Mouse (Mus musculus): ENCODE data around the gene Cul5.

Gene Cul5

DNA sequence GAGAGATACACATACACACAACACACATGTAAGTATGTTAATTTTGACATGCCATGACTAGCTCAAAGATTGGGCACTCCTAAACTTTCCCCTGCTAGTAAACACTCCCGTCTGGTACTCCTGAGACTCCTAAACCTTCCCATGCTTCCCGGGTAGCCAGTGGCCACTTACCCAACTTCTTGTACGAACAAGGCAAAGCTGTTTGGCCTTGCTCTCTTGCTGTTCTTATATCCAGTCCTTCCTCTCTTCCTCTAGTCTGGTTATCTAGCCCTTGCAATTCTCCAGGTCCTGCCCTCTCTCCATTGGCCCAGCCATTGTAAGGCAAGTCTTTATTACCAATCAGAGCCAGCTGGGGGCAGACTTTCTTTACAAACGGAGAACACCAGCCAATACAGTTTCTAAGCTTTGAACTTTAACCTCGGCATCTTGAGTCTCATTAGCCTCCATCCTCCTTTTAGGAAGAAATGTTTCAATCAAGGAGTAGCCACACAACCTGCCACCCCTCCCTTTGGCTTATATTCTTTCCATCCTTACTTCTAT lies at the start of gene Cul5:
Cul5 (minus strand) TSS at position 335 of the 540 bp plus-strand sequence.
- DNase-seq (ENCODE audit: low spot score in 2 of 2) = no peak

GRCm38 (mm10) chr9:53705992-53706696 lies 36.3 kb upstream of the Cul5 start, which contains the start of gene Rab39:
Gene Rab39, minus strand, starts transcription at chr9:53706232.
- DNase-seq (ENCODE audit: low spot score in 2 of 2) = peak; percentile 66 to 80

DNA sequence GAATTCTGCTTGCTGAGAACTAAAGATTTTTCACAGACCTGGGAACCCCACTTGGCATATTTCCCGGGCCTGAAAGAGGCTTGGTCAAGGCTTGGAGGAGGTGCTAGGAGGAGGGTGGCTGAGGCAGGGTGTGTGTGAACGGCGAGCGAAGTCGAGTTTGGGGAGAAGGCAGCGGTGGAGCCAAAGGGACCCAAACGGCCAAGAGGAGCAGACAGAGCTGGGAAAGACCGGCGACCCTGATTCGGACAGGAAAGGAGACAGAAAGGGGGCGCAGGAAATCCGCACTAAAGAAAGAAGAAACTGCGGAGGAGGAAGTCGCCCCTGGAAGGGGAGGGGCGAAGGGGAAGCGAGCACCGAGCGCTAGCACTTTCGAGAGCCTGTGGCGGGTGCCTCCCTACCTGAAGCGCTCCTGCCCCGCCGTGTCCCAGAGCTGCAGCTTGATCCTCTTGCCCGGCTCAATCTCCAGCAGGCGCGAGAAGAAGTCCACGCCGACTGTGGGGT lies 35.7 kb upstream of the Cul5 start:
- DNase-seq (ENCODE audit: low spot score in 2 of 2) = no peak

- DNase-seq (ENCODE audit: low spot score in 2 of 2) = no peak
Measured at GRCm38 (mm10) chr9:53702991-53703390, 33.2 kb upstream of the Cul5 start.

DNA sequence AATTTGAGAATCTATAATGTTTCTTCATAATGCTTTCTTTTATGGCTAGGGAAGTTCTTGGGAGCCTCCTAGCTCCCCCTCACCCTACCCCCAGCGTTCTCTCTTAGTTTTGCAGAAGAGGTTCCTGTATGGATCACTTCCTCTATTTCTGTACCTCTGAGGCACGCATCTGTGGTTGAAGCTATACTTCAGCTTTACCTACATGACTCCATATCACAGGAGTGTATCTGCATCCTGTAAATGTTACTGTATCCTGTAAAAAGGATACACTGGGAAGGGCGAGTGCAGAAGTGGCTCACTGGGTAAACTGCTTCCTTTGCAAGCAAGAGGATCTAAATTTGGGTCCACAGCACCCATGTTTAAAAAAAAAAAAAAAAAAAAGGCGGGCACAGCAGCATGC lies 30.7 kb upstream of the Cul5 start:
- no peak for DNase-seq (ENCODE audit: low spot score in 2 of 2)

GRCm38 (mm10) chr9:53695846-53696245 lies 26.0 kb upstream of the Cul5 start:
- no peak for DNase-seq (ENCODE audit: low spot score in 2 of 2)

- no peak for DNase-seq (ENCODE audit: low spot score in 2 of 2)
Measured at GRCm38 (mm10) chr9:53693718-53694117, 23.9 kb upstream of the Cul5 start.

- DNase-seq (ENCODE audit: low spot score in 2 of 2) = no peak
Measured at GRCm38 (mm10) chr9:53691745-53692670, 22.2 kb upstream of the Cul5 start.

DNA sequence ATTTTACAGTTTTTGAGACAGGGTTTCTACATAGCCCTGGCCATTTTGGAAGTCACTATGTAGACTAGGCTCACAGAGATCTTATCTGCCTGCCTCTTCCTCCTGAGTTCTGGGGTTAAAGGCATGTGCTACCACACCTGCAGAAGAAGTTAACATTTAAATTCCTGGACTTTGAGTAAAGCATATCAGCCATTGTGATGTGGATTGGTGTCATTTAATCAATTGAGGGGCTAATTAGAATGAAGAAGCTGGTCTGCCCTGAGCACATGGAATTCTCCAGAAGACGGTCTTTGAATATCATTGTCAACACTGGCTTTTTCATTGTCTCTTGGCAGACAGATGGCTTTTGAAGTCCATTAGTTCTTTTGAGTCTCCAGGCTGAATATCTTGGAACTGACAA lies 11.0 kb upstream of the Cul5 start:
- no peak for DNase-seq (ENCODE audit: low spot score in 2 of 2)

DNA sequence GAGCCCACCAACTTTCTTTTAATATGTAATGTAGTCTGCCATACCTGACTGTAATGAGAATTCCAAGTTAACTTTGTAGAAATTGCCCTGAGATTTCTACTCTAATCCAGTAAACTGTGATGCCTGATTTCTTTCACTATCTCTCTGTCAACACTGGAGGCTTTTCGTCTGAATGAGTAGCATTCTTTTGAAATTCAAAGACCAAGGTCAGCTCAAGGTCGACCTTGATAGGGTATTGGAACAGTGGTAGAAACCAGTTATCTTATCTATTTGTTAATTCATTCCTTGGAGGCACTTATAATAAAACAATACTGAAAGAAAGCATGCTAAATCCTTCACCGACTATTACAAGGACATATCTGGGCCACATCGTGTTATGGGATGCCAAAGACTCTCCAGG lies 7.1 kb upstream of the Cul5 start:
- no peak for DNase-seq (ENCODE audit: low spot score in 2 of 2)

- DNase-seq (ENCODE audit: low spot score in 2 of 2) = peak in 1 of 2 experiments; percentile 68
Measured at GRCm38 (mm10) chr9:53673571-53673970, 3.8 kb upstream of the Cul5 start.

GRCm38 (mm10) chr9:53667020-53667669 lies 2.7 kb downstream of the Cul5 start:
- peak; percentile 90 to 96 for DNase-seq (ENCODE audit: low spot score in 2 of 2)

GRCm38 (mm10) chr9:53666665-53667019 lies 3.2 kb downstream of the Cul5 start:
- no peak for DNase-seq (ENCODE audit: low spot score in 2 of 2)

DNA sequence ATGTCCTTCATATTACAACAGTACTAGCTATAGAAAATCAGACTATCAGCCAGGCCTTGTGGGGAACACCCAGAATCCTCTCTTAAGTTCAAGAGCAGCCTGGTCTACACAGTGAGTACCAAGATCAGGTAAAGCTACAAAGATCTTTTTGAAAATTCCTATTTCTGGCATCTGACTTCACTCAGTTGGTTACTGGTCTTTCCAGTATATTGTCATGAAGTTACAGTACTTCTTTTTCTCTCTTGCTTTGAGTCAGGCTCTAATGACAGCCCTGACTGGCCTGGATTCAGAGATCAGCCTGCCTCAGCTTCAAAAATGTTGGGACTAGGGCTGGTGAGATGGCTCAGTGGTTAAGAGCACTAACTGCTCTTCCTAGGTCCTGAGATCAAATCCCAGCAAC lies 4.4 kb downstream of the Cul5 start:
- no peak for DNase-seq (ENCODE audit: low spot score in 2 of 2)

DNA sequence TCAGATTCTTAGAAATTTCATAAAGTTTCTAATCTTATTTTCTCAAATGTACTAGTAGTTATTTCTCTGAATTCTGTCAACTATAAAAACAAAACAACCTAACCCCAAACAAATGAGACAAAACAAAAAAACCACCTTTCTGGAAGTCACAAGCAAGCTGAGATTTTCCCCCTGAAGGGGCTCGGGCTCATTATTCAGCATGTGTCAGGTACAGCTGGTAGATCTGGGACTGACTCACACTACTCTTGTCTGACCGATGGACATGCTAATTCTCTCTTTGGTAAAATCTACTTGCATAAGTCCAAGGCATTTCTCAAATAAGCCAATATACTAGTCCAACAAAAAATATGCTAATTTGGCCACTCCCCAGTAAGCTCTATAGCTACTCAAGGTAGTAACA lies 5.0 kb downstream of the Cul5 start:
- no peak for DNase-seq (ENCODE audit: low spot score in 2 of 2)

DNA sequence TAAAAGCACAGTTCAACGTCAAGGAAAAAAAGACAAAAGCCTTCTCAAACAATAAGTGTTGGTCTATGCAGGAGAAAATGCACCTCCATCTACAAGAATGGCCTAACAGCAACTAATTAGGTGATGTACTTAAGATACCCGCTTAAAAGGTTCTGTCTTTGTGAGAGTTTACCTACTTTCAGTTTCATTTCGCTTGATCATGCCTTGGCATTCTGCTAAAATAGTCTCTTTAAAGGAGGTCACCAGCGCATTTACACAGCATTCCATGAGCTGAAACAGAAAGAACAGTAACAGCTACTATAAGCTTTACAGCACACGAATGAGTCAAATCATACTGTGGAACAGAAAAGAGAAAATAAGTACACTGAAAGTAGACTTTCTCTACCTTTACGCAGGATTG lies 35.0 kb downstream of the Cul5 start:
- DNase-seq (ENCODE audit: low spot score in 2 of 2) = no peak

DNA sequence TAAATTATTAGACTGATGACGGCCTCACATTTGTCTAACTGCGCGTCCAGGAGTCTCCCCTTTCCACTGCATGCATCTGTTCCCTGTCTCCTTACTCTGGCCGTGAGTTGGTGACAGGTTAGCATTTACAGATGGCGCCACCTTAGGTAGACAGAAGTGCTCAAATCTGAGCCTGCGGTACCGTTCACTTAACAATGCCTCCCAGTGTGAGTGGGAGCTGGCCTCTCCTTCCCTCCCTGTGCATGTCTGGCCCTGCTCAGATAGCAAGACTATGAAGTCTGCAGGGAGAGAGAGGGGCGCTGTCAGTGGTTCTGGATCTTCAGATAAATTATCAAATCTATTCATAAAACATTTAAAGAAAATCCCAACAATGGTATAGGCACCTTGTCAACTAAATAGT lies 54.6 kb downstream of the Cul5 start:
- DNase-seq (ENCODE audit: low spot score in 2 of 2) = no peak

DNA sequence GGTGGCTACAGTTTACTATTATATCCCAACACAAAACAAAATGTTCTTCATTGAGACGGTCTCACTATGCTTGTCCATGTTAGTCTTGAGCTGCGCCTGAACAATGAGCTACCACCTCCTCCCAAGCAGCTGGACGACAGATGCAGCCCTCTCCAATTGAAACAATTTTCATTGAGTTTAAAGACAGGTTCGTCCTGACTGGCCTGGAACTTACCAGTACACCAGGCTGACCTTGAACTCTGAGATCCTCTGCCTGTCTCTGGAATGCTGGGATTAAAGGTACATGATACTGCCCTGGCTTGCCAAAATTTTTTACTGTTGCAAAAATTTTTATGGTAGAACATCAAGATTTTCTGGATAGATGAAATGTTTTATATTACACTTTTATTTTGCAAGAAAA lies 55.5 kb downstream of the Cul5 start:
- DNase-seq (ENCODE audit: low spot score in 2 of 2) = no peak

DNA sequence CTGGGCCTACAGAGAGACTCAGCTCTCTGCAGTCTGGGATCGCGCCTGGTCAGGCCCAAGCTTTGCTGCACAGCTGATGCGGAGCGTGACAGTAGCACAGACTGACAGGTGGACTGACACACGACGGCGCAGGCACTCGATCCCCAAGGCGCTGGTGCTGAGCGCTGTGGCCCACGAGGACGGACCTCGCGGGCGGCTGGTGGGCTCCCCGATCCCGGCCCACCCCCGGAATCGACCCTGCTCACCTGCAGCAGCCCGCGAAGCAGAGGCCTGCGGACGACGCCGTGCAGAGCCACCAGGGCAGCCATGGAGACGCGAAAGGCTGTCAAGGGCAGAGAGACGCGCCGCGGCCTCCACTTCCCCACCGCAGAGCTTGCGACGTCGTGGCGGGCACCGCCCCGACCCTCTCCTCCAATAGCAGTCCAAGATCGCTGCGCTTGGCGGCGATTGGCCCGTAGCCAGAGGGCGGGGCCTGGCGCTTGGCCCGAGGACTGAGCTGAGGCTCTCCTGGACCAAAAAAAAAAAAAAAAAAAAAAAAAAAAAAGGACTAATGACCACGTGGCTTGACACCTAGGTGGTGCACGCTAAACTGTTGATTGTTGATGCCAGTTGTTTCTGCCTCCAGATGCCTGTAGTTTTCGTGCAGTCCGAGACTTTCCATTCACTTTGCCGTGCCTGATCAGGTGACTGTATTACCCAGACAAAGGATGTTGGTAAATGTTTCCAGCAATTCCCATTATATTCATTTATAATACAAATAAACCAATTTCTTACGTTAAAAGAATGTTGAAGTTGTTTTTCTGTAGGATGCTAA lies 59.6 kb downstream of the Cul5 start, which contains the start of gene Acat1:
Acat1 (minus strand) TSS at position 415 of the 814 bp plus-strand sequence.
- DNase-seq (ENCODE audit: low spot score in 2 of 2) = peak; percentile 94 to 97

DNA sequence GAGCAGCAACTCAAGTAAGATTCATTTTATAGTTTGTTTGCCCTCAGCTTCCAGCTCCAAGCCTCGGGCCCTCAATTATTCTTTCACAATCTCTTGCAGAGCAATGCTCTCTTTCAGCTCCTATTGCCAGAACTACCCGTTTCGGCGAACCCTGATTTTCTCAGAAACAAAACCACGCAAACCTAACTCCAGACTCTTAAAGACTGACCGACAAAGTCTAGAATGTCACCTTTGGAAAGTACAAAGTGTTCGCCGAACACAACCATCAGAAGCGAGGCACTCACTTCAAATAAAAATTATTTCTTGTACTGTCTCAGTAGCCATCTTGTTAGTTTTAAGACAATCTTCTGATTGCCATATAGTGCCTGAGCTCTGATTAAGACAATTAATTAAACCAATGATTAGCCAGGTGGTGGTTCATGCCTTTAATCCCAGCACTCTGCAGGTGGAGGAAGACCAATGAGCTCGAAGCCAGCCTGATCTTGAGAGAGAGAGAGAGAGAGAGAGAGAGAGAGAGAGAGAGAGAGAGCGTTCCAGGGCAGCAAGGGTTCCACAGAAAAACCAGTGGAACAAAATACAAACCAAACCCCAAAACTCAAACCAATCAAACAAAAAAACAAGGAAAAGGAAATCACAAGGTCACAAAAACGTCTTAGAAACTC lies 60.4 kb downstream of the Cul5 start:
- no peak for DNase-seq (ENCODE audit: low spot score in 2 of 2)
